Mouse (Mus musculus) ES-Bruce4 (cell line): Measurements from ENCODE around the gene Zbtb2. TPM values are rescaled to one million over a fixed set of nuclear protein-coding genes. Genes with fewer than 3 reads are reported as not detected.

Experiments used
- H3K27ac ChIP-seq: 2 replicates; pipeline ENCODE4 v1.5.1; 2012; ENCODE audit warnings: low read length, inconsistent platforms; ENCODE audit not compliant: insufficient read depth
- H3K27me3 ChIP-seq: 2 replicates; pipeline ENCODE4 v1.6.1; 2012; ENCODE audit warnings: mild to moderate bottlenecking, low read length, inconsistent platforms; ENCODE audit not compliant: control insufficient read depth, poor library complexity, insufficient read depth, severe bottlenecking
- H3K36me3 ChIP-seq: 2 replicates; pipeline ENCODE4 v1.6.1; 2012; ENCODE audit warnings: inconsistent platforms, mild to moderate bottlenecking, low read length, moderate library complexity; ENCODE audit not compliant: control insufficient read depth, poor library complexity, insufficient read depth, severe bottlenecking
- H3K4me1 ChIP-seq: one replicate; pipeline ENCODE4 v1.8.1; 2011; ENCODE audit warnings: low read length; ENCODE audit not compliant: control insufficient read depth, insufficient read depth
- H3K4me3 ChIP-seq: 2 replicates; pipeline ENCODE4 v1.5.1; 2011; ENCODE audit warnings: low read depth, mild to moderate bottlenecking, low read length
- H3K9ac ChIP-seq: 2 replicates; pipeline ENCODE4 v1.6.1; 2012; ENCODE audit warnings: low read depth, mild to moderate bottlenecking, inconsistent platforms; ENCODE audit not compliant: poor library complexity, severe bottlenecking
- H3K9me3 ChIP-seq: replicated peaks from 2 replicates; pipeline ENCODE4 v1.6.1; 2012; ENCODE audit warnings: mild to moderate bottlenecking, low read length, inconsistent platforms; ENCODE audit not compliant: control insufficient read depth, poor library complexity, insufficient read depth, severe bottlenecking
- CTCF ChIP-seq: IDR thresholded peaks from one replicate; pipeline ENCODE4 v1.8.1; 2011; ENCODE audit warnings: low read depth, low read length
- EP300 ChIP-seq: IDR thresholded peaks from 2 replicates; pipeline ENCODE4 v1.6.1; 2011; ENCODE audit warnings: low read depth, low read length; ENCODE audit not compliant: insufficient read depth
- POLR2A ChIP-seq: IDR thresholded peaks from one replicate; pipeline ENCODE4 v1.8.1; 2011; ENCODE audit warnings: low read length; ENCODE audit not compliant: insufficient read depth
- polyA plus RNA-seq: library from polyadenylated mRNA; stranded (reverse); fragments of >200 nt; gene quantifications from 2 replicates; pipeline ENCODE4 v1.2.4, GENCODE M21; 2011; ENCODE audit warnings: low read depth; ENCODE audit not compliant: missing spikeins, insufficient read depth, insufficient read length

Zbtb2 gene
- polyA plus RNA-seq, 1 experiment, result 13.1 TPM

DNA sequence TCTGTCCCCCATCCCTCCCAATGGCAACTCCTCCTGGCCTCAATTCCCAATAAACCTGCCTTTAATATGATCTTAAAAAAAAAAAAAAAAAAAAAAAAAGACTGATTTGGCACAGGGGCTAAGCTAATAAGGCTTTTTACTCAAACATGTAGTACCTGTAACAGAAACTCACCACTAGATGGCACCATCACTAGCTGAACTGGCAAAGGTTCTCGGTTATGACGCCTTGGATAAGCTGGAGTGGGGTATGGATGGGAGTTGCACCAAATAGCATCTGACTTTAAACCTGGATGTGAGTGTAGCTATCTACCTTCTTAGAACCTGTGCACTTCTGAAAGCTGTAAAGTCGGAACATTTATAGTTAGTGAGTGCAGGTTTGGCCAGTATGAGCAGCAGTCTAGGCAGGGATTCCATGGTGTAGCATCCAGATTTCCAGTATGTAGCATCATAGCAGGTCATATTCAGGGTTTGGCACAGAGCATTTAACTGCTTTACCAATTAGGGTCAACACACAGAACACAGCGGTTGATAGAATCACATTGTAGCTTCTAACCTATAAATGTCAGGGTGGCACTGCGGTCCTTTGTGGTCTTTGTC, 17.1 kb upstream of the Zbtb2 start:
- Histone ChIP-seq H3K27ac (no peak overlapping the region), H3K9me3 (no peaks in the 10 kb centered on the region), H3K4me3 (no peak overlapping the region), H3K4me1 (no peaks in the 10 kb centered on the region), H3K27me3 (no peaks in the 10 kb centered on the region), H3K9ac (no peak overlapping the region), H3K36me3 (peaks cover 32% of the 10 kb centered on the region)
- peak; percentile 16 for TF ChIP-seq CTCF
- no peak for TF ChIP-seq EP300

DNA sequence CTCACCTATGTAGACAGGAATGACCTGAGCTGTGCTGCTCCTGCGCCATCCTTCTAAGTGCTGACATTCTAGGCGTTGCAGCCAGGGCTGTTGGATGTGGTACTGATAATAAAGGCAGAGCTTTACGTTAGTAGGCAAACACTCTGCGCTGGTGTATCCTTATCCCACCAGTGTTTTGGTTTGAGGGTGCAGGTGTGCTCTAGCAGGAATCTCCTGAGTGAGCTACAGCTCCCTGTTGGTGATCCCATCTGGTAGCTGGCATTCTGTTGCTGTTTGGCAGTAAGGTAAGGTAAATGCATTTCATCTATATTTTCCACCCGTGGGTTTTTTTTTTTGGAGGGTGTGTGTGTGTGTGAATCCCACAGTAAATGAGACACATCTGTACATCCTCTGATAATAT, 10.2 kb upstream of the Zbtb2 start:
- Histone ChIP-seq H3K9ac (no peak overlapping the region), H3K9me3 (no peaks in the 10 kb centered on the region), H3K27ac (no peak overlapping the region), H3K36me3 (peaks cover 24% of the 10 kb centered on the region), H3K27me3 (no peaks in the 10 kb centered on the region), H3K4me1 (no peaks in the 10 kb centered on the region), H3K4me3 (no peak overlapping the region)
- TF ChIP-seq CTCF, result no peak
- no peak for TF ChIP-seq EP300
- TF ChIP-seq POLR2A, result no peak

- H3K27ac ChIP-seq, result no peak overlapping the region
- no peak overlapping the region for H3K4me3 ChIP-seq
- H3K4me1 ChIP-seq, result no peaks in the 10 kb centered on the region
- H3K9ac ChIP-seq, result no peak overlapping the region
- peaks cover 21% of the 10 kb centered on the region for H3K36me3 ChIP-seq
- H3K9me3 ChIP-seq, result no peaks in the 10 kb centered on the region
- TF ChIP-seq CTCF (no peak), EP300 (no peak), POLR2A (no peak)
- H3K27me3 ChIP-seq, result no peaks in the 10 kb centered on the region
Observed at GRCm38 (mm10) chr10:4395321-4395720, 7.4 kb upstream of the Zbtb2 start.

DNA sequence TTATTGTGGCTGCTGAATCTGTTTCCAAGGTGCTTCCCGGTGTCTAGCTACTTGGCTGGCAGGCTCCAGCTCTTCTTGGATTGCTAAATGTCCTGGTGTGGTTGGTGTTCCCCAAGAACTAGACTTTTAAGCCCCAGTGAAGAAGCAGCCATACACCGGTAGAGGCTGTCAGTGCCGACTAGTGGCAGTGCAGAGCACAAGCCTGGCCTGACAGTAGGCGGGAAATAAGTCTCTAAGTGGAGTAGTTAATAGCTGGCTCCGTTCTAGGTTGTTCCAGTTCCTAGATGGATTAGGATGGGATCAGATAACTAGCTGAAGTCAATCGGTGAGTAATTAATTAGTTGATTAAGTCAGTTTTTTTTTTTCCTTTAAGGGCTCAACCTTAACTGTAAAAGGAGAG, 3.9 kb upstream of the Zbtb2 start:
- H3K9me3 ChIP-seq, result no peaks in the 10 kb centered on the region
- TF ChIP-seq POLR2A, result no peak
- peak; percentile 63 for TF ChIP-seq CTCF
- peaks cover 24% of the 10 kb centered on the region for H3K36me3 ChIP-seq
- H3K4me1 ChIP-seq, result peaks cover 3% of the 10 kb centered on the region
- H3K27ac ChIP-seq, result no peak overlapping the region
- no peak overlapping the region for H3K4me3 ChIP-seq
- H3K9ac ChIP-seq, result no peak overlapping the region
- no peaks in the 10 kb centered on the region for H3K27me3 ChIP-seq

DNA sequence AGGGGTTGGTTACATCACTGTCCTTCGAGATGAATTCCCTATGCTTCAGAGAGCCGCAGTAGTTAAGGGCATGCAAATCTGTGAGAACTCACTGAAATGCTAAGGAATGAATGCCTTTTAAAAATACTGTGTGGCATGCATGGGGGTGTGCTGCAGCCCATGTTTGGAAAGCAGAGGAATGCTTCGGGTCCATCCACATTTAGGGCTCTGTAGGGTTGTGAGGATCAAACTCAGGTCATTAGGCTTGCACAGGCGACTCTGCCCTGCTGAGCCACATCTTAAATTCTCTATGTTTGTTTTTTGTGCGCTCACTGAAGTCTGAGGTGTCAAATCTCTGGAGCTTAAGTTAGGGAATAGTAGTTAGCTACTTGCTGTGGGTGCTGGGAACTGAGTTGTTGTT, 3.2 kb upstream of the Zbtb2 start:
- Histone ChIP-seq H3K36me3 (peaks cover 24% of the 10 kb centered on the region), H3K9me3 (no peaks in the 10 kb centered on the region), H3K9ac (no peak overlapping the region), H3K27ac (no peak overlapping the region), H3K4me1 (peaks cover 3% of the 10 kb centered on the region), H3K27me3 (no peaks in the 10 kb centered on the region), H3K4me3 (no peak overlapping the region)
- no peak for TF ChIP-seq CTCF
- TF ChIP-seq POLR2A, result no peak
- TF ChIP-seq EP300, result no peak

DNA sequence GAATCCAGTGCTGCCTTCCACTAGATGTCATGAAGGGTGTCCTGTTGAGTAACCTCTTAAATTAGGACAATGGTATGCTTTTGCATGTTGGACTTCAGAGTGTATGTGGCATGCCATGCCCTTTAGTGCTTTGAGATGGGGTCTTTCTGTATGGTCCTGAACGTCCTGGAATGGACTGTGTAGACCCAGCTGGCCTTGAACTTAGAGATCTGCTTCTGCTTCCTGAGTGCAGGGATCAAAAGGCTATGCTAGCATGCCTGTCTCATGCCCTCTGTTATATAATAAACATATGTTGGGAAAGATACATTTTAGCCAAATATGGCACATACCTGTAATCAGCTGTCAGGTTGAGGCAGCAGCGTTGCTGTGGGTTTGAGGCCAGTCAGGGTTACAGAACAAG, 2.6 kb upstream of the Zbtb2 start:
- no peak overlapping the region for H3K27ac ChIP-seq
- no peaks in the 10 kb centered on the region for H3K9me3 ChIP-seq
- TF ChIP-seq POLR2A (no peak), EP300 (no peak), CTCF (no peak)
- no peak overlapping the region for H3K4me3 ChIP-seq
- H3K4me1 ChIP-seq, result peaks cover 3% of the 10 kb centered on the region
- H3K36me3 ChIP-seq, result peaks cover 20% of the 10 kb centered on the region
- H3K27me3 ChIP-seq, result no peaks in the 10 kb centered on the region
- H3K9ac ChIP-seq, result no peak overlapping the region
